Comparison of ENCODE assay signal across 26 mouse cellular contexts in genomic region chr16:57534365-57534764, GRCm38 (mm10).
DNase-seq lines count a peak whose midpoint lies in the region; ATAC-seq and TF ChIP-seq lines count a peak whose summit lies in the region.
"Had no signal": no experiment of that assay in that cellular context is flagged by ENCODE, and none has a peak within 500 bp of the region (broad histone marks: within the 10 kb centered on the region; RNA-seq: fewer than 3 reads in every experiment).

No protein-coding gene starts in this region.

- no peak overlapping the region for H3K9ac ChIP-seq in CH12.LX (ENCODE audit: insufficient read depth, low read depth)
- no peak overlapping the region for H3K9ac ChIP-seq in hindbrain, embryonic 16.5 days (ENCODE audit: low read depth, low read length)
- H3K9ac ChIP-seq: embryonic facial prominence, embryonic 12.5 days; embryonic facial prominence, embryonic 15.5 days; forebrain, embryonic 12.5 days; forebrain, embryonic 15.5 days; heart, embryonic 13.5 days; hindbrain, embryonic 13.5 days had no signal

- H3K4me1 ChIP-seq in CH12.LX (ENCODE audit: control insufficient read depth in 1 of 2, insufficient read depth in 2 of 2) = peaks cover 6 to 43% of the 10 kb centered on the region in 2 experiments; a peak in 3 of 4 replicates
- H3K4me1 ChIP-seq in hindbrain, embryonic 16.5 days (ENCODE audit: control insufficient read depth, insufficient read depth, low read depth, low read length) = no peaks in the 10 kb centered on the region
- H3K4me1 ChIP-seq: forebrain, embryonic 12.5 days; forebrain, embryonic 15.5 days had no signal

- peak; percentile 45 for ATAC-seq in granulocyte monocyte progenitor cell, adult 5-6 weeks (replicated peaks; ENCODE audit: poor library complexity, severe bottlenecking)
- ATAC-seq in megakaryocyte, adult 5-6 weeks (ENCODE audit: poor library complexity, severe bottlenecking) = peak; percentile 55; the same call in 1 of the 2 replicates
- no peak for ATAC-seq in hindbrain, embryonic 16.5 days
- ATAC-seq: forebrain, embryonic 15.5 days; hindbrain, postnatal 0 days; intestine, embryonic 16.5 days had no signal

- H3K4me2 ChIP-seq in CH12.LX (ENCODE audit: insufficient read depth, low read depth, poor library complexity, severe bottlenecking) = no peak overlapping the region
- no peak overlapping the region for H3K4me2 ChIP-seq in hindbrain, embryonic 16.5 days (ENCODE audit: low read length)
- H3K4me2 ChIP-seq: embryonic facial prominence, embryonic 12.5 days; embryonic facial prominence, embryonic 15.5 days; forebrain, embryonic 12.5 days; forebrain, embryonic 15.5 days; heart, embryonic 13.5 days; hindbrain, embryonic 13.5 days had no signal

- in situ Hi-C loops in CH12.LX (cut with MboI; ENCODE audit: low pct_ligation_motif_present, low pct_unique_long_range_greater_than_20kb, low sequenced_read_pairs) = no loop called here

- TF ChIP-seq EP300 in CH12.LX (IDR thresholded peaks at IDR 0.05; ENCODE audit: low read length) = peak; percentile 74

- TF ChIP-seq CTCF in CH12.LX (conservative IDR thresholded peaks at IDR 0.05 in 1 of 2, IDR thresholded peaks at IDR 0.05 in 1 of 2; ENCODE audit: low read depth in 2 of 2, low read length in 2 of 2) = no peak

- H3K27me3 ChIP-seq in CH12.LX (replicated peaks) = no peaks in the 10 kb centered on the region
- no peaks in the 10 kb centered on the region for H3K27me3 ChIP-seq in hindbrain, embryonic 16.5 days (replicated peaks; ENCODE audit: control insufficient read depth, insufficient read depth, low read length)
- H3K27me3 ChIP-seq: embryonic facial prominence, embryonic 12.5 days; embryonic facial prominence, embryonic 15.5 days; forebrain, embryonic 12.5 days; forebrain, embryonic 15.5 days; heart, embryonic 13.5 days; hindbrain, embryonic 13.5 days had no signal

- no peaks in the 10 kb centered on the region for H3K79me2 ChIP-seq in CH12.LX (replicated peaks; ENCODE audit: control insufficient read depth, extremely low read depth, insufficient read depth, poor library complexity, severe bottlenecking)

- no peak for TF ChIP-seq RAD21 in CH12.LX (IDR thresholded peaks at IDR 0.05; ENCODE audit: low read depth, low read length)

- WGBS in hindbrain, embryonic 16.5 days = 92% methylated on average over 1 of the region's 1 CpGs

- TF ChIP-seq POLR2A in CH12.LX (IDR thresholded peaks at IDR 0.05; ENCODE audit: low read depth, low read length) = no peak

- H3K36me3 ChIP-seq in CH12.LX (replicated peaks in 1 of 2; ENCODE audit: control insufficient read depth in 1 of 2, insufficient read depth in 1 of 2, low read length in 1 of 2) = no peaks in the 10 kb centered on the region
- H3K36me3 ChIP-seq in hindbrain, embryonic 16.5 days (ENCODE audit: control insufficient read depth, insufficient read depth, low read length) = no peaks in the 10 kb centered on the region
- H3K36me3 ChIP-seq: embryonic facial prominence, embryonic 12.5 days; embryonic facial prominence, embryonic 15.5 days; forebrain, embryonic 12.5 days; forebrain, embryonic 15.5 days; heart, embryonic 10.5 days; heart, embryonic 13.5 days; hindbrain, embryonic 13.5 days had no signal

- no peaks in the 10 kb centered on the region for H3K9me3 ChIP-seq in CH12.LX (replicated peaks; ENCODE audit: low read length)
- no peaks in the 10 kb centered on the region for H3K9me3 ChIP-seq in hindbrain, embryonic 16.5 days (ENCODE audit: control insufficient read depth, low read length)
- H3K9me3 ChIP-seq: embryonic facial prominence, embryonic 12.5 days; embryonic facial prominence, embryonic 15.5 days; forebrain, embryonic 12.5 days; forebrain, embryonic 15.5 days; heart, embryonic 10.5 days; heart, embryonic 13.5 days; hindbrain, embryonic 13.5 days had no signal

- dilution Hi-C loops in CH12.LX (cut with MboI; ENCODE audit: extremely low pct_ligation_motif_present, extremely low pct_unique_long_range_greater_than_20kb, low sequenced_read_pairs) = no loop called here

- H3K4me3 ChIP-seq in CH12.LX (replicated peaks in 1 of 3; ENCODE audit: low read depth in 2 of 3, low read length in 2 of 3, poor library complexity in 1 of 3) = no peak overlapping the region
- no peak overlapping the region for H3K4me3 ChIP-seq in hindbrain, embryonic 16.5 days (ENCODE audit: low read length)
- H3K4me3 ChIP-seq: embryonic facial prominence, embryonic 12.5 days; embryonic facial prominence, embryonic 15.5 days; forebrain, embryonic 12.5 days; forebrain, embryonic 15.5 days; heart, adult 2 months; heart, embryonic 10.5 days; heart, embryonic 13.5 days; hindbrain, embryonic 13.5 days had no signal

- DNase-seq in CH12.LX (ENCODE audit: extremely low read depth) = no peak
- no peak for DNase-seq in natural killer cell, adult 2 months (ENCODE audit: low spot score in 2 of 2)
- DNase-seq in left cerebral cortex, adult 8-10 months (ENCODE audit: low spot score in 2 of 2) = no peak
- DNase-seq in layer of hippocampus, postnatal 36 days = no peak
- DNase-seq: adrenal gland, adult 8-10 months; adrenal gland, postnatal 25 days; B cell, adult 2 months; cerebellum, adult 18-20 months; cerebellum, adult 9-10 months; cerebellum, postnatal 14 days; gastrocnemius, postnatal 25 days; heart, adult 2 months; heart, postnatal 14 days; heart, postnatal 4 days had no signal

- H3K27ac ChIP-seq in CH12.LX (ENCODE audit: insufficient read depth, low read depth) = no peak overlapping the region
- no peak overlapping the region for H3K27ac ChIP-seq in hindbrain, embryonic 16.5 days (ENCODE audit: low read depth, low read length)
- H3K27ac ChIP-seq: embryonic facial prominence, embryonic 12.5 days; embryonic facial prominence, embryonic 15.5 days; forebrain, embryonic 12.5 days; forebrain, embryonic 15.5 days; heart, adult 2 months; heart, embryonic 10.5 days; heart, embryonic 13.5 days; hindbrain, embryonic 13.5 days; hindbrain, postnatal 0 days had no signal

TF ChIP-seq in CH12.LX, 34 proteins besides CTCF, POLR2A, EP300 and RAD21:
- TF ChIP-seq MXI1 (IDR thresholded peaks at IDR 0.05; ENCODE audit: low read depth, low read length) (no peak), MYC (IDR thresholded peaks at IDR 0.05; ENCODE audit: low read depth, low read length) (0 out of 2 replicates have a peak, but pooled peaks have one; percentile 39), TCF12 (IDR thresholded peaks at IDR 0.05; ENCODE audit: low read depth, low read length) (no peak), IRF4 (IDR thresholded peaks at IDR 0.05; ENCODE audit: low read depth, low read length) (peak; percentile 20; the same call in 1 of the 2 replicates), MAX (IDR thresholded peaks at IDR 0.05; ENCODE audit: low read length) (no peak), MAFK (IDR thresholded peaks at IDR 0.05; ENCODE audit: insufficient replicate concordance, low read length) (0 out of 2 replicates have a peak, but pooled peaks have one; percentile 49), JUND (conservative IDR thresholded peaks at IDR 0.05; ENCODE audit: low read depth, low read length) (peak; percentile 37; the same call in 1 of the 2 replicates), TBP (conservative IDR thresholded peaks at IDR 0.05; ENCODE audit: low read depth, low read length) (0 out of 2 replicates have a peak, but pooled peaks have one; percentile 33), HCFC1 (IDR thresholded peaks at IDR 0.05; ENCODE audit: low read depth, low read length) (no peak), SIN3A (IDR thresholded peaks at IDR 0.05; ENCODE audit: low read length) (peak; percentile 56), ZNF384 (IDR thresholded peaks at IDR 0.05; ENCODE audit: low read depth, low read length) (0 out of 2 replicates have a peak, but pooled peaks have one; percentile 18)
TF ChIP-seq in CH12.LX: peak in this region for 7.
